Mouse (Mus musculus): ENCODE measurements around the gene Wfdc10.

DNA sequence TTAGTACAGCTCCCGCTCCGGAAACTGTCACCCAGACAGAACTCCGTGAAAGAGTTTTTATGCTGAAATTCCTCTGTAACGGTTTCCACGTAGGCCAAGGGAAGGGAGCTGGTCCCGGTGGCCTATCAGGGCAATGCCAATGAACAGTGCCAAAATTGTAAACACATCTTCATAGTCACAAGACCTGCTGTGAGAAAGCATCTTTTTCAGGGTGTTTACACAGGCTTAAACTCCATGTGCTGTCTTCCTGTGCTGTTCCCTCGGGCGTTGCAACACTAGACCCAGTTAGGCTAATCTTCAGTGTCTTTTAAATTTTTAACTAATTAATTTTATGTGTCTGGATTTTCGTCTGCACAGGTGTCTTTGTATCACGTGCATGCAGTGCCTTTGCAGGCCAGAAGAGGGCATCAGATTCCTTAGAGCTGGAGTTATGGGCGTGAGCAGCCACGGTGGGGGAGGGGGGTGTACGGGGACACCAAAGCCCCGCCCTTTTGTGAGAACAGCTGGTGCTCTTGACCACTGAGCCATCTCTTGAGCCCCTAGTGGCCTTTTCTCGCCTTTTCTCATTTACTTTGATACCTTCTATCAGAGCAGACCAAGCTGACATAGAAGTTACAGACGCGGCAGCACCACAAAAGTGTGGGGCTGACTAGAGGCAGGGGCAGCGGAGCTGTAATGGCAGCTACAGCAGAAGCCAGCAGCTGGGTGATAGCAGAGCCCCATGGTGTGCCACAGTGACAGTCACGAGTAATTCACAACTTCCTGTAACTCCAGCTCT is 23.2 kb downstream of the Wfdc10 start:
- peak; percentile 75 for TF ChIP-seq CTCF (IDR thresholded peaks at IDR 0.05; ENCODE audit: borderline replicate concordance, extremely low read depth, insufficient read depth, insufficient read length)
- TF ChIP-seq POLR2A (IDR thresholded peaks at IDR 0.05; ENCODE audit: borderline replicate concordance, extremely low read depth, insufficient read depth, insufficient read length, poor library complexity, severe bottlenecking), result no peak
